Mouse (Mus musculus) megakaryocyte, embryonic 14.5 days (primary cell): ENCODE measurements around the gene Fam222b. TPM values are rescaled to one million over a fixed set of nuclear protein-coding genes. Genes with fewer than 3 reads are reported as not detected.
"Not testable (repeated sequence)": the region's sequence is repeated elsewhere in the genome, so short reads cannot be mapped to it uniquely, and the experiment has no call there.

ENCODE experiments used
- H3K27me3 ChIP-seq: replicated peaks from 2 replicates; pipeline ENCODE3; 2012; ENCODE audit warnings: inconsistent platforms
- H3K36me3 ChIP-seq: replicated peaks from 2 replicates; pipeline ENCODE3; 2012; ENCODE audit warnings: low read length, inconsistent platforms, mixed read lengths
- H3K4me1 ChIP-seq: 2 replicates; pipeline ENCODE4 v1.6.1; 2012; ENCODE audit warnings: inconsistent platforms
- H3K4me3 ChIP-seq: replicated peaks from 2 replicates; pipeline ENCODE3; 2012; ENCODE audit warnings: moderate library complexity, mild to moderate bottlenecking, inconsistent platforms
- H3K9me3 ChIP-seq: 2 replicates; pipeline ENCODE4 v1.6.1; 2012; ENCODE audit warnings: inconsistent platforms
- FLI1 ChIP-seq: IDR thresholded peaks from 2 replicates; pipeline ENCODE4 v1.6.1; 2012; ENCODE audit warnings: low read length, inconsistent platforms, mixed read lengths
- GATA1 ChIP-seq: IDR thresholded peaks from 3 replicates; pipeline ENCODE4 v1.6.1; 2012; ENCODE audit warnings: mixed read lengths, low read length, inconsistent platforms, borderline replicate concordance
- polyA plus RNA-seq: library from polyadenylated mRNA; stranded (reverse); fragments of >175 nt; gene quantifications from 2 replicates; pipeline ENCODE4 v1.2.3, GENCODE M21; 2012; ENCODE audit warnings: low replicate concordance; ENCODE audit not compliant: insufficient read depth

Fam222b gene
- polyA plus RNA-seq, result 32.0 and 49.0 TPM in 2 replicates

GRCm38 (mm10) chr11:78094504-78095143, at the start of gene Fam222b:
Fam222b (plus strand) TSS chr11:78094660.
- peaks cover 38% of the 10 kb centered on the region for H3K4me1 ChIP-seq
- no peak for TF ChIP-seq GATA1
- H3K36me3 ChIP-seq, result peaks cover 1% of the 10 kb centered on the region
- no peaks in the 10 kb centered on the region for H3K9me3 ChIP-seq
- no peaks in the 10 kb centered on the region for H3K27me3 ChIP-seq
- H3K4me3 ChIP-seq, result peak within 1 kb of the TSS; percentile 97

- TF ChIP-seq FLI1 (no peak), GATA1 (no peak)
- Histone ChIP-seq H3K4me3 (no peak overlapping the region), H3K9me3 (no peaks in the 10 kb centered on the region), H3K27me3 (peaks cover 5% of the 10 kb centered on the region), H3K36me3 (no peaks in the 10 kb centered on the region), H3K4me1 (peaks cover 12% of the 10 kb centered on the region)
These were observed 49.7 kb upstream of the Fam222b start for GRCm38 (mm10) chr11:78044758-78045251.

GRCm38 (mm10) chr11:78048637-78049036, 45.8 kb upstream of the Fam222b start:
- H3K36me3 ChIP-seq, H3K4me3 ChIP-seq, H3K9me3 ChIP-seq: not testable (repeated sequence)
- H3K4me1 ChIP-seq, result peaks cover 24% of the 10 kb centered on the region
- H3K27me3 ChIP-seq, result peaks cover 26% of the 10 kb centered on the region

GRCm38 (mm10) chr11:78053078-78053477, 41.4 kb upstream of the Fam222b start:
- Histone ChIP-seq H3K4me1 (peaks cover 20% of the 10 kb centered on the region), H3K9me3 (no peaks in the 10 kb centered on the region), H3K27me3 (peaks cover 50% of the 10 kb centered on the region), H3K4me3 (no peak overlapping the region), H3K36me3 (peaks cover 7% of the 10 kb centered on the region)
- TF ChIP-seq FLI1, result no peak
- TF ChIP-seq GATA1, result no peak

GRCm38 (mm10) chr11:78056946-78057345, 37.5 kb upstream of the Fam222b start:
- Histone ChIP-seq H3K9me3 (no peaks in the 10 kb centered on the region), H3K27me3 (peaks cover 55% of the 10 kb centered on the region), H3K4me3 (no peak overlapping the region), H3K36me3 (peaks cover 15% of the 10 kb centered on the region), H3K4me1 (peaks cover 35% of the 10 kb centered on the region)
- TF ChIP-seq GATA1, result no peak
- TF ChIP-seq FLI1, result no peak

DNA sequence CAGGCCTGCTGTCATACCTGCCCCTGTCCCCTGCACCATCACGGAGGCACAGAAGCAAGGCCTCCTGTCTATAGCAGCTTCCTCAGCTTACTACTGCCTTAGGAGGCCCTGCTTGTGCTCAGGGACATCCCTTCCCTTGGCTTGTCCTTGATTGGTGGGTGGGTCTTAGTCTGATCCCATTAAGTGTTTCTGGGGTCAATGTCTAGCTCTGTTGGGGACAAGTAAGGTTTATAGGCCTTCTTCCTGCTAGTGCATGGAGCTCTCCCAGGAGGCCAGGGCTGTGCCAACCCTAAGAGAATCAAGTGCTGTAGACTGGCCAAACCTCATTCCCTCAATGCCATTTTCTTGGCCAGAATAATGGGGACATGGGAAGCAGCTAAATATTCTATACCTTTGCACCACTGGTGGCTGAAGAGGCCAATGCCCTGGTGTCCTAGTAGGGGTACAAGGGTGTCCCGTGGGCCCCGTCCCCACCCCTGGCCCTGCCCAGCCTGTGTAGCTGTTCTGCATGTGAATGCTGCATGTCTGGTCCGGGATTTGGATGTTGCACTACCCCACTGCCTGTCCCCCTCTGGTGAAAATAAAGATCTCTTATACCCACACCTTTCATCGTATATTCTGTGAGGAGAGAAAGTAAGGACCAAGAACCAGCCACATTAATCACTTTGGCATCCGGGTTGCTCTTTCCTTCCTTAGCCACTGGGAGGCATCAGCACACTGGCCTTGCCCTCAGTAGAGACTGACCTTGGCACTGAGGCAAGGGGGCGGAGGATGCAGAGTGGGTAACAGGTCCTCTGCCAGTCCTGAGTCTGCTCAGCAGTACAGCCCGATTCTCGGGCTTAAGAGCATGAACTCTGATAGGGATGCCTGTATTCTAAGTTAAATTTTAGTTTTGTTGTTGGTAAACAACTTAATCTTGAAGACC, 34.4 kb upstream of the Fam222b start:
- no peak overlapping the region for H3K4me3 ChIP-seq
- peaks cover 15% of the 10 kb centered on the region for H3K36me3 ChIP-seq
- TF ChIP-seq FLI1, result no peak
- no peak for TF ChIP-seq GATA1
- H3K9me3 ChIP-seq, result no peaks in the 10 kb centered on the region
- peaks cover 31% of the 10 kb centered on the region for H3K4me1 ChIP-seq
- H3K27me3 ChIP-seq, result peaks cover 31% of the 10 kb centered on the region

GRCm38 (mm10) chr11:78062563-78062962, 31.9 kb upstream of the Fam222b start:
- Histone ChIP-seq H3K9me3 (no peaks in the 10 kb centered on the region), H3K4me3 (no peak overlapping the region), H3K27me3 (peaks cover 20% of the 10 kb centered on the region), H3K4me1 (peaks cover 46% of the 10 kb centered on the region), H3K36me3 (peaks cover 11% of the 10 kb centered on the region)
- TF ChIP-seq GATA1 (no peak), FLI1 (no peak)

GRCm38 (mm10) chr11:78065906-78066305, 28.6 kb upstream of the Fam222b start:
- H3K9me3 ChIP-seq, result no peaks in the 10 kb centered on the region
- H3K27me3 ChIP-seq, result no peaks in the 10 kb centered on the region
- no peak for TF ChIP-seq GATA1
- TF ChIP-seq FLI1, result no peak
- no peak overlapping the region for H3K4me3 ChIP-seq
- no peaks in the 10 kb centered on the region for H3K36me3 ChIP-seq
- H3K4me1 ChIP-seq, result peaks cover 51% of the 10 kb centered on the region

GRCm38 (mm10) chr11:78066641-78067040, 27.8 kb upstream of the Fam222b start:
- TF ChIP-seq GATA1, result no peak
- no peak for TF ChIP-seq FLI1

GRCm38 (mm10) chr11:78067566-78067965, 26.9 kb upstream of the Fam222b start:
- Histone ChIP-seq H3K9me3 (no peaks in the 10 kb centered on the region), H3K4me1 (peaks cover 51% of the 10 kb centered on the region), H3K4me3 (no peak overlapping the region), H3K36me3 (peaks cover 11% of the 10 kb centered on the region), H3K27me3 (no peaks in the 10 kb centered on the region)
- TF ChIP-seq GATA1 (no peak), FLI1 (no peak)

More at GRCm38 (mm10) chr11:78066641-78067040, 27.8 kb upstream of the Fam222b start:
- Histone ChIP-seq H3K36me3 (peaks cover 1% of the 10 kb centered on the region), H3K9me3 (no peaks in the 10 kb centered on the region), H3K27me3 (no peaks in the 10 kb centered on the region), H3K4me3 (no peak overlapping the region), H3K4me1 (peaks cover 48% of the 10 kb centered on the region)
